Mouse (Mus musculus): ENCODE results near the gene Mpi. TPM values are rescaled to one million over a fixed set of nuclear protein-coding genes. Genes with fewer than 3 reads are reported as not detected.

Gene Mpi
- total and polyA plus RNA-seq, 3 experiments, result 119 to 146 (median 132) TPM

DNA sequence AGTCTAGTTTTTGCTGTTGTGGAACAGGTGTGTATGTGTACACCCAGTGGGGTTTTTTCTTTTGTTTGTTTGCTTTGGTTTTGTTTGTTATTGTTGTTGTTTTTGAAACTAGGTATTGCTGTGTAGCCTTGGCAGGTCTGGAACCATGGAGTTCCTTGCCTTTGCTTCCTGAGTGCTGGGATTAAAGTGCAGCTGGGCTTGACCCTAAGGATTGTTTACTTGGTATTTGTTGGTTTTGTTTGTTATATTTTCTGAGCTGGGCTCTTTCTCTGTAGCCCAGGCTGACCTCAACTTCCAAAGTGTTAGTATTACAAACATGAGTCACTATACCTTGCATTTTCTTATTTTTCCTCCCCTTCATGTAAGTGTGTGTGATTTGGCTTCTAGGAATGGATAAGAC lies 26.1 kb downstream of the Mpi start:
- Histone ChIP-seq H3K4me1 (ENCODE audit: control insufficient read depth, insufficient read depth, low read length) (peaks cover 10% of the 10 kb centered on the region), H3K4me3 (no peak overlapping the region), H3K27me3 (ENCODE audit: control insufficient read depth, insufficient read depth, low read length) (no peaks in the 10 kb centered on the region), H3K27ac (no peak overlapping the region), H3K36me3 (ENCODE audit: control insufficient read depth, insufficient read depth, low read length) (peaks cover 56% of the 10 kb centered on the region), H3K79me2 (replicated peaks; ENCODE audit: control insufficient read depth, insufficient read depth, low read length) (peaks cover 9% of the 10 kb centered on the region), H3K9ac (ENCODE audit: low read depth, low read length) (no peak overlapping the region)
- TF ChIP-seq EP300 (IDR thresholded peaks at IDR 0.05; ENCODE audit: insufficient read depth, low read depth, low read length), result no peak
- no peak for TF ChIP-seq CTCF (IDR thresholded peaks at IDR 0.05)
- no peak for TF ChIP-seq POLR2A (IDR thresholded peaks at IDR 0.05; ENCODE audit: insufficient read depth, low read depth, low read length)
- DNase-seq, result no peak
- intact Hi-C loops (cut with DNase I), result loop anchor here (10.0 kb wide), 1 partner anchor 592 kb away; the partner anchor contains the start of gene Imp3

DNA sequence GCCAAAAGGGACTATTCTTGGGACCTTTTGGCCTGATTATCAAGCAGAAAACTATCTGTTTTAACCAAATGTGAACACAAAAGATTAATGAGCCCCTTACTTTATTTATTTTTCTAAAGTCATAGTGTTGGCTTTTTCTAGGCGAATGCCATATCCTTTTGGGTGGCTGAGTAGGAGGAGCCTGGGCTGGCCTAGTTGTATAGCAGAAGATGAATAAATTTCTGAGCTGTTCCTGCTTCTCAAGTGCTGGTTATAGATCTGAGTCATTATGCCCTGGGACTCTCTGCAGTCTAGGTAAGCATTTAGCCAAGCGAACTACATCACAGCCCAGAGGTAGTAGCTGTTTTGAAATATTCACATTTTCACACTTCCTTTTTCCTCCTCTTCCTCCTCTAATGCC lies 27.0 kb downstream of the Mpi start:
- H3K4me3 ChIP-seq, result no peak overlapping the region
- H3K27ac ChIP-seq, result no peak overlapping the region
- H3K36me3 ChIP-seq (ENCODE audit: control insufficient read depth, insufficient read depth, low read length), result peaks cover 50% of the 10 kb centered on the region
- intact Hi-C loops (cut with DNase I), result loop anchor here (2.0 to 10.0 kb wide), 2 partner anchors 13 to 591 kb away; partner anchors contain the start of gene Imp3
- no peak for DNase-seq
- peaks cover 9% of the 10 kb centered on the region for H3K79me2 ChIP-seq (replicated peaks; ENCODE audit: control insufficient read depth, insufficient read depth, low read length)
- 35% methylated on average over 2 of the region's 2 CpGs for WGBS
- TF ChIP-seq CTCF (IDR thresholded peaks at IDR 0.05) (no peak), POLR2A (IDR thresholded peaks at IDR 0.05; ENCODE audit: insufficient read depth, low read depth, low read length) (no peak), EP300 (IDR thresholded peaks at IDR 0.05; ENCODE audit: insufficient read depth, low read depth, low read length) (no peak)
- peaks cover 10% of the 10 kb centered on the region for H3K4me1 ChIP-seq (ENCODE audit: control insufficient read depth, insufficient read depth, low read length)
- no peak overlapping the region for H3K9ac ChIP-seq (ENCODE audit: low read depth, low read length)
- no peaks in the 10 kb centered on the region for H3K27me3 ChIP-seq (ENCODE audit: control insufficient read depth, insufficient read depth, low read length)

DNA sequence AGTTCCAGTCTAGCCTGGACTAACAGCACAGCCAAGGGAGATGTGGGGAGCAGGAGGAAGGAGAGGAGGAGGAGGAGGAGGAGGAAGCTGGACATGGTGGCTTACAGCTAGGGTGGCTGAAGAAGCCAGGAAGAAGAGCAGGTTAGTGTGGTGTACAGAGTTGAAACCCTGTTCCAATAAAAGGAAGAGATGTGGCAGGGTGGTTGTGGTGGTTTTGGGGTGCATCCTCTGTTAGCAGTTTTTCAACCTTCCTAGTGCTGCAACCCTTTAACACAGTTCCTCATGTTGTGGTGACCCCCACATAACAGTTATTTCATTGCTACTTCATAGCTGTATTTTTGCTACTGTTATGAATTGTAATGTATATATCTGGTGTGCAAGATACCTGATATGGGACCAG lies 28.1 kb downstream of the Mpi start:
- Histone ChIP-seq H3K27ac (peak overlapping the region; percentile 12; the same call in 1 of the 2 replicates), H3K36me3 (ENCODE audit: control insufficient read depth, insufficient read depth, low read length) (peaks cover 41% of the 10 kb centered on the region), H3K4me1 (ENCODE audit: control insufficient read depth, insufficient read depth, low read length) (peaks cover 11% of the 10 kb centered on the region), H3K79me2 (replicated peaks; ENCODE audit: control insufficient read depth, insufficient read depth, low read length) (peaks cover 9% of the 10 kb centered on the region), H3K4me3 (peak overlapping the region; percentile 26; the same call in 1 of the 2 replicates), H3K27me3 (ENCODE audit: control insufficient read depth, insufficient read depth, low read length) (no peaks in the 10 kb centered on the region), H3K9ac (ENCODE audit: low read depth, low read length) (peak overlapping the region; percentile 1; the same call in 1 of the 2 replicates)
- TF ChIP-seq CTCF (IDR thresholded peaks at IDR 0.05) (no peak), POLR2A (IDR thresholded peaks at IDR 0.05; ENCODE audit: insufficient read depth, low read depth, low read length) (no peak)
- intact Hi-C loops (cut with DNase I), result loop anchor here (2.0 to 10.0 kb wide), 4 partner anchors 14 to 590 kb away; partner anchors contain the start of gene Imp3
- no peak for DNase-seq

DNA sequence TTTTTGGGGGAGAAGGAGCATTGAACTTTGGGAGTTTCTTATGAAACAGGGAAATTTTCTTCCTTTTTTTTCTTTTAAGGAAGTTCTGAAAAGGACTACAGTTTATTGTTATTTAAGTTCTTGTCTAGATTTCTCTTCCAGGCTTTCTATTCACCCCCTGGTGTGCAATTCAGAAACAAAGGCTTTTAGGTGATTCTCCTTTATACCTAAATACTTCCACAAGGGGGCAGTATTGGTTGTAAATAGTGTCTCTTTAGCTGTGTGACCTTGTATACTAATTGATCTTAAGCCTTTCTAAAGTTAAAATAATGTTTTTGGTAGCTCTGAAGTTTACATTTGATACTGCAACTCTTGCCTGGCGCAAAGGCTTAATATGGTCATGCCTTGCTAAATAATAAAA lies 28.8 kb downstream of the Mpi start:
- Histone ChIP-seq H3K36me3 (ENCODE audit: control insufficient read depth, insufficient read depth, low read length) (peaks cover 34% of the 10 kb centered on the region), H3K79me2 (replicated peaks; ENCODE audit: control insufficient read depth, insufficient read depth, low read length) (peaks cover 6% of the 10 kb centered on the region), H3K9ac (ENCODE audit: low read depth, low read length) (no peak overlapping the region), H3K4me3 (peak overlapping the region; percentile 26; the same call in 1 of the 2 replicates), H3K27me3 (ENCODE audit: control insufficient read depth, insufficient read depth, low read length) (no peaks in the 10 kb centered on the region), H3K27ac (peak overlapping the region; percentile 12; the same call in 1 of the 2 replicates), H3K4me1 (ENCODE audit: control insufficient read depth, insufficient read depth, low read length) (peaks cover 9% of the 10 kb centered on the region)
- no peak for DNase-seq
- 57% methylated on average over 1 of the region's 1 CpGs for WGBS
- TF ChIP-seq CTCF (IDR thresholded peaks at IDR 0.05) (peak; percentile 93), POLR2A (IDR thresholded peaks at IDR 0.05; ENCODE audit: insufficient read depth, low read depth, low read length) (no peak), EP300 (IDR thresholded peaks at IDR 0.05; ENCODE audit: insufficient read depth, low read depth, low read length) (no peak)
- intact Hi-C loops (cut with DNase I), result loop anchor here (2.0 to 10.0 kb wide), 4 partner anchors 15 to 589 kb away; partner anchors contain the start of gene Imp3

DNA sequence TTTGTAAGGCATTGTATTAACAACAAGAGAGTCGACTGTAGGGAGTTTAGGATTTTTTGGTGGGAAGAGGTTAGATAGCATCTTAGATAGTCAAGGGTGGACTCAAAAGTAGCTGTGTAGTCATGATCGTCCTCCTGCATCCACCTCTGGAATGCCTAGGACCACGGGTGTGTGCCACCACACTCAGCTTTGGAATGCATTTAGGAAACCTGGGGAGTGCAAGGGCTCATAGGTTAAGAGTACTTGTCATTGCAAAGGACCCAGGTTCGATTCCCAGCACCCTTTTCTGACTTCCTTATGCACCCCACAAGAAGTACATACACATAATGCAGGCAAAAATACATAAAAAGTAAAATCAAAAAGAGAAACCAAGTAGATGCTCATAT lies 29.7 kb downstream of the Mpi start:
- peaks cover 8% of the 10 kb centered on the region for H3K4me1 ChIP-seq (ENCODE audit: control insufficient read depth, insufficient read depth, low read length)
- no peak for TF ChIP-seq POLR2A (IDR thresholded peaks at IDR 0.05; ENCODE audit: insufficient read depth, low read depth, low read length)
- TF ChIP-seq CTCF (IDR thresholded peaks at IDR 0.05), result no peak
- TF ChIP-seq EP300 (IDR thresholded peaks at IDR 0.05; ENCODE audit: insufficient read depth, low read depth, low read length), result no peak
- H3K9ac ChIP-seq (ENCODE audit: low read depth, low read length), result peak overlapping the region; percentile 57
- H3K36me3 ChIP-seq (ENCODE audit: control insufficient read depth, insufficient read depth, low read length), result peaks cover 28% of the 10 kb centered on the region
- DNase-seq, result no peak
- no peaks in the 10 kb centered on the region for H3K27me3 ChIP-seq (ENCODE audit: control insufficient read depth, insufficient read depth, low read length)
- peaks cover 3% of the 10 kb centered on the region for H3K79me2 ChIP-seq (replicated peaks; ENCODE audit: control insufficient read depth, insufficient read depth, low read length)
- peak overlapping the region; percentile 92 for H3K4me3 ChIP-seq
- 37% methylated on average over 4 of the region's 4 CpGs for WGBS
- peak overlapping the region; percentile 99 for H3K27ac ChIP-seq
- intact Hi-C loops (cut with DNase I), result loop anchor here (5.0 to 10.0 kb wide), 3 partner anchors 134 to 588 kb away; partner anchors contain the start of gene Imp3

DNA sequence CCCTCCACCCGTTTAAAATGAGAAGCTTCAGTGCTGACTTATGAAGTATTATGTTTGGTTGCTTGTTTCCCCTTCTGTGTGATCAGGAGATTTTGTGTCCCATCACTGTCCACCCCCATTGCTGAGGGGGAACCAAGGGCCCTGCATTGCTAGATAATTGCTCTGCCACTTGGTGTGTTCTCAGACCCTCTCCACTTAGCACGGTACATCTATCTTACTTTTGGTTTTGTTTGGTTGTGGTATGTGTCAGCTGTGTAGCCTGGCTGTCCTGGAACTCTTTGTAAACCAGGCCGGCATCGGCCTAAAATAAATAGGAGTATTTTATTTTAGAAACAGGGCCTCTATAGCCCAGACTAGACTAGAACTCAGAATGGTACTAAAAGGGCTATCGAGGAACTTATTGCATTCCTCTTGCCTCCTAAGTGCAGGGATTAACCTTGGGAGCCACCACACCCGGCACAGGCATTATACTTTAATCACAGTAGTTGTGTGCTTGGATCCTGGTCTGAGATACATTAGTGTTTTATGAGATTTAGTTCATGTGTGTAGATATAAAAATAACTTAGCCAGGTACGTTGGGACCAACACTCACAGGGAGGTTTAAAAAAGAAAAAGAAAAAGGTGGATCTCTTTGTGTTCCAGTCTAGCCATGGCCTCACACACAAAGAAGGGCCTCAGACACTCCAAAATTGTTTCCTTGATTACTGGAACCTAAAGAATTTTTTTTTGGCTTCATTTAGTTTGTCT lies 30.3 kb downstream of the Mpi start:
- peaks cover 28% of the 10 kb centered on the region for H3K36me3 ChIP-seq (ENCODE audit: control insufficient read depth, insufficient read depth, low read length)
- no peaks in the 10 kb centered on the region for H3K27me3 ChIP-seq (ENCODE audit: control insufficient read depth, insufficient read depth, low read length)
- TF ChIP-seq CTCF (IDR thresholded peaks at IDR 0.05), result no peak
- TF ChIP-seq EP300 (IDR thresholded peaks at IDR 0.05; ENCODE audit: insufficient read depth, low read depth, low read length), result no peak
- TF ChIP-seq POLR2A (IDR thresholded peaks at IDR 0.05; ENCODE audit: insufficient read depth, low read depth, low read length), result no peak
- H3K27ac ChIP-seq, result peak overlapping the region; percentile 99
- 24% methylated on average over 7 of the region's 7 CpGs for WGBS
- DNase-seq, result no peak
- H3K9ac ChIP-seq (ENCODE audit: low read depth, low read length), result peak overlapping the region; percentile 95
- H3K4me3 ChIP-seq, result peak overlapping the region; percentile 92
- H3K79me2 ChIP-seq (replicated peaks; ENCODE audit: control insufficient read depth, insufficient read depth, low read length), result peaks cover 3% of the 10 kb centered on the region
- H3K4me1 ChIP-seq (ENCODE audit: control insufficient read depth, insufficient read depth, low read length), result peaks cover 7% of the 10 kb centered on the region
- intact Hi-C loops (cut with DNase I), result loop anchor here (5.0 to 10.0 kb wide), 3 partner anchors 135 to 587 kb away; partner anchors contain the start of gene Imp3
